Mouse (Mus musculus) 3134 (cell line): Measurements from ENCODE around the gene Scly.

Source experiments
- DNase-seq: peaks from one replicate; pipeline ENCODE4 v3.0.0-alpha.2; 2011; ENCODE audit warnings: low spot score; ENCODE audit not compliant: insufficient read length; ENCODE audit errors: extremely low read depth

Scly gene

GRCm38 (mm10) chr1:91356105-91356504 is 58.0 kb downstream of the Scly start:
- no peak for DNase-seq

- peak; percentile 55 for DNase-seq
These were observed 64.0 kb downstream of the Scly start for GRCm38 (mm10) chr1:91362113-91362512.

GRCm38 (mm10) chr1:91364822-91365644 is 66.9 kb downstream of the Scly start:
- no peak for DNase-seq

- DNase-seq, result no peak
These were observed 67.7 kb downstream of the Scly start for GRCm38 (mm10) chr1:91365816-91366214.

GRCm38 (mm10) chr1:91366215-91367108 is 68.3 kb downstream of the Scly start, which contains the start of gene Erfe:
Gene Erfe, plus strand, starts transcription at chr1:91366430.
- DNase-seq, result peak; percentile 83

- DNase-seq, result no peak
These were observed 69.2 kb downstream of the Scly start for GRCm38 (mm10) chr1:91367295-91367694.

- DNase-seq, result no peak
These were observed 71.3 kb downstream of the Scly start for GRCm38 (mm10) chr1:91369408-91369807.

- no peak for DNase-seq
These were observed 71.9 kb downstream of the Scly start for GRCm38 (mm10) chr1:91370055-91370454.
